Mouse (Mus musculus): Measurements from ENCODE around the gene Txndc9.

- TF ChIP-seq CTCF (IDR thresholded peaks at IDR 0.05; ENCODE audit: borderline replicate concordance, insufficient read depth, low read length) (no peak), POLR2A (IDR thresholded peaks at IDR 0.05; ENCODE audit: low read depth, low read length) (no peak)
These were observed 32.1 kb downstream of the Txndc9 start for GRCm38 (mm10) chr1:37965571-37965970.

All from embryonic fibroblast, embryonic 13.5 days (primary cell).